Mouse (Mus musculus): ENCODE results near the gene Fras1. TPM values are rescaled to one million over a fixed set of nuclear protein-coding genes. Genes with fewer than 3 reads are reported as not detected.

The Fras1 gene
- total RNA-seq, 2 experiments from 2014 or later: 22.0 to 22.5 TPM

GRCm38 (mm10) chr5:96530516-96530915 is 156.8 kb downstream of the Fras1 start:
- DNase-seq (ENCODE audit: extremely low spot score in 1 of 2, low spot score in 2 of 2): no peak
- intact Hi-C loops (cut with DNase I): no loop called here

GRCm38 (mm10) chr5:96531962-96532361 is 158.2 kb downstream of the Fras1 start:
- DNase-seq (ENCODE audit: extremely low spot score in 1 of 2, low spot score in 2 of 2): no peak
- intact Hi-C loops (cut with DNase I): no loop called here

GRCm38 (mm10) chr5:96536527-96536926 is 162.8 kb downstream of the Fras1 start:
- intact Hi-C loops (cut with DNase I): no loop called here
- DNase-seq (ENCODE audit: extremely low spot score in 1 of 2, low spot score in 2 of 2): no peak

- DNase-seq (ENCODE audit: extremely low spot score in 1 of 2, low spot score in 2 of 2): no peak
- intact Hi-C loops (cut with DNase I): no loop called here
Measured at GRCm38 (mm10) chr5:96536937-96537336, 163.2 kb downstream of the Fras1 start.

- intact Hi-C loops (cut with DNase I): no loop called here
- no peak for DNase-seq (ENCODE audit: extremely low spot score in 1 of 2, low spot score in 2 of 2)
Measured at GRCm38 (mm10) chr5:96544112-96544511, 170.4 kb downstream of the Fras1 start.

- no peak for DNase-seq (ENCODE audit: extremely low spot score in 1 of 2, low spot score in 2 of 2)
- intact Hi-C loops (cut with DNase I): no loop called here
Measured at GRCm38 (mm10) chr5:96545994-96546393, 172.2 kb downstream of the Fras1 start.

- intact Hi-C loops (cut with DNase I): no loop called here
- peak in 1 of 2 experiments; percentile 19 for DNase-seq (ENCODE audit: extremely low spot score in 1 of 2, low spot score in 2 of 2)
Measured at GRCm38 (mm10) chr5:96554940-96555679, 181.4 kb downstream of the Fras1 start.

- DNase-seq (ENCODE audit: extremely low spot score in 1 of 2, low spot score in 2 of 2): no peak
- intact Hi-C loops (cut with DNase I): no loop called here
Measured at GRCm38 (mm10) chr5:96558049-96558804, 184.5 kb downstream of the Fras1 start.

- no peak for DNase-seq (ENCODE audit: extremely low spot score in 1 of 2, low spot score in 2 of 2)
- intact Hi-C loops (cut with DNase I): no loop called here
Measured at GRCm38 (mm10) chr5:96574586-96574985, 200.8 kb downstream of the Fras1 start.

- DNase-seq (ENCODE audit: extremely low spot score in 1 of 2, low spot score in 2 of 2): no peak
- intact Hi-C loops (cut with DNase I): no loop called here
Measured at GRCm38 (mm10) chr5:96578705-96579104, 204.9 kb downstream of the Fras1 start.

- intact Hi-C loops (cut with DNase I): no loop called here
- no peak for DNase-seq (ENCODE audit: extremely low spot score in 1 of 2, low spot score in 2 of 2)
Measured at GRCm38 (mm10) chr5:96579938-96580337, 206.2 kb downstream of the Fras1 start.

GRCm38 (mm10) chr5:96584730-96585129 is 211.0 kb downstream of the Fras1 start:
- intact Hi-C loops (cut with DNase I): no loop called here
- peak in 1 of 2 experiments; percentile 44 for DNase-seq (ENCODE audit: extremely low spot score in 1 of 2, low spot score in 2 of 2)

- intact Hi-C loops (cut with DNase I): no loop called here
- no peak for DNase-seq (ENCODE audit: extremely low spot score in 1 of 2, low spot score in 2 of 2)
Measured at GRCm38 (mm10) chr5:96590621-96591020, 216.9 kb downstream of the Fras1 start.

GRCm38 (mm10) chr5:96595793-96596192 is 222.0 kb downstream of the Fras1 start:
- no peak for DNase-seq (ENCODE audit: extremely low spot score in 1 of 2, low spot score in 2 of 2)
- intact Hi-C loops (cut with DNase I): no loop called here

- no peak for DNase-seq (ENCODE audit: extremely low spot score in 1 of 2, low spot score in 2 of 2)
- intact Hi-C loops (cut with DNase I): no loop called here
Measured at GRCm38 (mm10) chr5:96603974-96604769, 230.4 kb downstream of the Fras1 start.

GRCm38 (mm10) chr5:96608036-96608435 is 234.3 kb downstream of the Fras1 start:
- intact Hi-C loops (cut with DNase I): no loop called here
- DNase-seq (ENCODE audit: extremely low spot score in 1 of 2, low spot score in 2 of 2): peak in 1 of 2 experiments; percentile 8

GRCm38 (mm10) chr5:96608581-96609280 is 235.0 kb downstream of the Fras1 start:
- DNase-seq (ENCODE audit: extremely low spot score in 1 of 2, low spot score in 2 of 2): no peak
- intact Hi-C loops (cut with DNase I): no loop called here

GRCm38 (mm10) chr5:96612077-96612476 is 238.3 kb downstream of the Fras1 start:
- intact Hi-C loops (cut with DNase I): no loop called here

More at GRCm38 (mm10) chr5:96612077-96612476, 238.3 kb downstream of the Fras1 start:
- DNase-seq (ENCODE audit: extremely low spot score in 1 of 2, low spot score in 2 of 2): no peak

Data from left cerebral cortex, postnatal 10 days (tissue).